Mouse (Mus musculus) hindbrain, embryonic 15.5 days (tissue): ENCODE measurements around the gene 2210408I21Rik. TPM values are rescaled to one million over a fixed set of nuclear protein-coding genes. Genes with fewer than 3 reads are reported as not detected.

Experiments
- ATAC-seq: fragments of 200-750 bp; cut with Nextera tagmentation; 2 replicates; pipeline ENCODE4 v1.8.0; 2017; ENCODE audit warnings: low read depth, moderate number of reproducible peaks, moderate TSS enrichment; ENCODE audit not compliant: low FRiP score
- H3K27ac ChIP-seq: fragments of 300-500 bp; sonication (generic); replicated peaks from 2 replicates; pipeline ENCODE4 v1.5.1; 2015; ENCODE audit warnings: mild to moderate bottlenecking, inconsistent platforms
- H3K27me3 ChIP-seq: fragments of 300-500 bp; sonication (generic); 2 replicates; pipeline ENCODE4 v1.6.1; 2015; ENCODE audit warnings: control low read depth, inconsistent platforms
- H3K36me3 ChIP-seq: fragments of 300-500 bp; sonication (generic); 2 replicates; pipeline ENCODE4 v1.6.1; 2015; ENCODE audit warnings: control low read depth, inconsistent platforms
- H3K4me1 ChIP-seq: fragments of 300-500 bp; sonication (generic); replicated peaks from 2 replicates; pipeline ENCODE4 v1.6.1; 2015; ENCODE audit warnings: control low read depth, inconsistent platforms
- H3K4me2 ChIP-seq: fragments of 300-500 bp; sonication (generic); 2 replicates; pipeline ENCODE4 v1.6.1; 2015; ENCODE audit warnings: moderate library complexity, mild to moderate bottlenecking, inconsistent platforms
- H3K4me3 ChIP-seq: fragments of 300-500 bp; sonication (generic); 2 replicates; pipeline ENCODE4 v1.5.1; 2015; ENCODE audit warnings: mild to moderate bottlenecking, inconsistent platforms
- H3K9ac ChIP-seq: fragments of 300-500 bp; sonication (generic); 2 replicates; pipeline ENCODE4 v1.6.1; 2015; ENCODE audit warnings: inconsistent platforms
- H3K9me3 ChIP-seq: fragments of 300-500 bp; sonication (generic); 2 replicates; pipeline ENCODE4 v1.6.1; 2016; ENCODE audit warnings: control low read depth, inconsistent platforms
- WGBS: fragments of 180-500 bp; shearing (Covaris S2); methylation state at CpG from one replicate; pipeline ENCODE4 v1.1.7; 2015; 5-methylcytosine and 5-hydroxymethylcytosine counted together
- polyA plus RNA-seq: library from polyadenylated mRNA; unstranded; fragments of >200 nt; fragmentation: Nextera tagmentation; extraction: Ambion mirVana; gene quantifications from 2 replicates; pipeline ENCODE4 v1.2.1, GENCODE M21; 2015

2210408I21Rik gene
- polyA plus RNA-seq, 1 experiment from 2014 or later: 11.1 TPM

DNA sequence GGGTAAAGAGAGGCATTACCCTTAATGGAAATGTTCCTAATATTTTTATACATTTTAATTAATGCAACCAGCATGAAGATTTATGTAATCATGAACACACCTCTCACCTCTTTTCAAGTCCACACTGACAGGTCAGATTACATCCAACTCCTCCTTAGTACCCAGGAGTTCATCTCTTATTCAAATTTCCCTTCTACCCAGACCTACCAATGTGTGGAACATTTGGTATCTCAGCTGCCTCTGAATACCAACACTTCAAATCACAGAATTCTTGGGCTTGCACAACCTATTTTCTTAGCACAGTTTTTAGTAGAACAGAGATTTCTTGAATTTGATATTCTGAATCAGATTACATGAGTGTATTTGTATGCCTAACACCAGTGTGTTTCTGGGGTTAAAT, 394.4 kb downstream of the 2210408I21Rik start:
- Histone ChIP-seq H3K9me3 (no peaks in the 10 kb centered on the region), H3K4me1 (no peaks in the 10 kb centered on the region), H3K36me3 (no peaks in the 10 kb centered on the region), H3K4me2 (no peak overlapping the region), H3K9ac (no peak overlapping the region), H3K27ac (no peak overlapping the region), H3K27me3 (no peaks in the 10 kb centered on the region), H3K4me3 (no peak overlapping the region)
- ATAC-seq: no peak

DNA sequence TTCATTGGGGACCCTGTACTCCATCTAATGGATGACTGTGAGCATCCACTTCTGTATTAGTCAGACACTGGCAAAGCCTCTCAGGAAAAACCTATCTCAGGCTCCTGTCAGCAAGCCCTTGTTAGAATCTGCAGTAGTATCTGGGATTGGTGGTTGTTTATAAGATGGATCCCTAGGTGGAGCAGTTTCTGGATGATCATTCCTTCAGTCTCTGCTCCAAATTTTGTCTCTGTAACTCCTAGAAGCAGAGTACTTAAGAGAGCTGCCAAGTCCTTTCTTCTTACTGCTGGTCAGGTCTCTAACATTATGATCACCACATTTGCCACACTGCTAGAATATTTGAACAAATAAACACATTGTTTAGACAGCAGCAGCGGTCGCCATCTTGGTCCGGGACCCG, 402.1 kb downstream of the 2210408I21Rik start:
- H3K27ac ChIP-seq: no peak overlapping the region
- no peaks in the 10 kb centered on the region for H3K27me3 ChIP-seq
- no peaks in the 10 kb centered on the region for H3K4me1 ChIP-seq
- H3K9me3 ChIP-seq: no peaks in the 10 kb centered on the region
- ATAC-seq: no peak
- H3K9ac ChIP-seq: no peak overlapping the region
- no peak overlapping the region for H3K4me3 ChIP-seq
- H3K36me3 ChIP-seq: no peaks in the 10 kb centered on the region
- H3K4me2 ChIP-seq: no peak overlapping the region
- WGBS: 89% methylated on average over 4 of the region's 4 CpGs

DNA sequence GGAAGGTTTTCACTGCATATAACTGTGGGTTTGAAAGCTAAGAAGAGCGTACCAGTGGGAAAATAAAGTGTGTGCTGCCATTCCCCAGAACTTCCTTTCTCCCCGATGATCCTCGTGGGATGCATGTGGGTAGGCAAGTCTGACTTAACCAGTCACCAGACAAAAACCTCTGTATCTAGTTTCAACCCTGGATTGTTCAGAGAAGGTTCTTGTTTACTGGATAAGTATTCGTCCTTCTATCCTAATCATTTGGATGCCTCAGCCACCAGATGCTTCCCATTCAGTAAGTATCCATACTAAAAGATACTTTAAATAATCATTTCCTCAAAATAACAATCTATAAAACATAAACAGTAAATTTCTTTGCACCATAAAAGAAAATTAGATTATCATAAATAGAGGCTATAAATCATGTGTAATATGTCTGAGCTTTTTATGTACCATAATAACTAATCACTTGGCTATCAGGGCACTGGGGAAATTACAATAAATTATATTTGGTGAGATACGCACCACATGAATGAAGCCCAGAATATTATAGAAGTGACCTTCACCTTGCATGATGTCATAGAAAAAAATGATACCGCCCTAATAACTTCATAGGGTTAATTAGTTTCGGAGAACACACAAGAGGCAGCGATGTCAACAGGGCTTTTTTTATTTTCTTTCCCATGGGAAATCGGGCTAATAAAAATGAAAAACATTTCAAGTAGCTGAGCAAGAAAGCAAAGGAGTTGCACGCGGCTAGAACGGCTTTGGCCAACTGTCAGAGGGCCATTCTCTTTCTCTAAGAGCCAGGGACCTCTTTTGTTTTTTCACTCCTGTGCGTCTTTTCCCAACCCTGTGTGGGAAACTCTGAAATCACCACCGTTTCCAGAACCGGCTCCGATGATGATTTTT, 412.4 kb downstream of the 2210408I21Rik start:
- no peak overlapping the region for H3K27ac ChIP-seq
- H3K36me3 ChIP-seq: no peaks in the 10 kb centered on the region
- H3K4me1 ChIP-seq: peaks cover 7% of the 10 kb centered on the region
- WGBS: 21% methylated on average over 16 of the region's 16 CpGs
- peak; percentile 66; the same call in 1 of the 2 replicates for ATAC-seq
- peak overlapping the region; percentile 23 for H3K4me3 ChIP-seq
- H3K9me3 ChIP-seq: no peaks in the 10 kb centered on the region
- peak overlapping the region; percentile 47 for H3K4me2 ChIP-seq
- no peak overlapping the region for H3K9ac ChIP-seq
- H3K27me3 ChIP-seq: no peaks in the 10 kb centered on the region

DNA sequence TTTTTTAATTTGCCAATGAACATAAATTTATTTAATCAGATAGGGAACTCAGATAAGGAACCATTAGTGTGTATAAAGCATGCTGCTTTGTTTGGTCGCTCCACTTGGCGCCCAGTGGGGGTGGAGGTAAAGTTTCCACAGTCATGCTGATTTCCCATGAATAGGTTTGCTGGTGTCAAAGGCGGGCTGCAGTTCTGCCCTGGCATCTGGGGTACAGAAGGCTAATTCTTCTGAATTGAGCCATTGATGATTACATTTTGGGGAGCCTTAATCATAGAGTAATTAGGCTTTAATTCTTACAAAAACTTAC, 413.0 kb downstream of the 2210408I21Rik start:
- ATAC-seq: peak; percentile 63; the same call in 1 of the 2 replicates
- Histone ChIP-seq H3K27ac (no peak overlapping the region), H3K9me3 (no peaks in the 10 kb centered on the region), H3K4me3 (peak overlapping the region; percentile 23), H3K9ac (no peak overlapping the region), H3K4me2 (peak overlapping the region; percentile 47), H3K27me3 (no peaks in the 10 kb centered on the region), H3K4me1 (peaks cover 7% of the 10 kb centered on the region), H3K36me3 (no peaks in the 10 kb centered on the region)
- WGBS: 2% methylated on average over 3 of the region's 3 CpGs

DNA sequence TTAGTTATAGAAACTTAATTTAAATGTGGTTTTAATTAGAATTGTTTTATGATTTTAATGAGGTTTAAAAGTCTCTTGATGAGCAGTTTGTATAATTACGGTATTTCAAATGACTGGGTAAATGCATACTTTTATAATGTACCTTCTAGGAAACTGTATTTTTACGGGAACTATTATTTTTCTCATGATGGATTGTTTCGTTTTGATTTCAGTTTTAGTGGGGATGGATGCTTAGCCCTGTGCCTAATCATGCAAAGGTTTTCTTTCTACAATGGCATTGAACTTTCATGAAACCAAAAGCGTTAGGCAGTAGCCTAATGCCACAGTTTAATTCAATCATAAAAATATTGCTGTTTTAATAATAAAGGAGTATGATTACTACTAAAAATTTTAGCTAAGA, 413.4 kb downstream of the 2210408I21Rik start:
- H3K4me1 ChIP-seq: peaks cover 7% of the 10 kb centered on the region
- no peak overlapping the region for H3K4me2 ChIP-seq
- 43% methylated on average over 4 of the region's 4 CpGs for WGBS

DNA sequence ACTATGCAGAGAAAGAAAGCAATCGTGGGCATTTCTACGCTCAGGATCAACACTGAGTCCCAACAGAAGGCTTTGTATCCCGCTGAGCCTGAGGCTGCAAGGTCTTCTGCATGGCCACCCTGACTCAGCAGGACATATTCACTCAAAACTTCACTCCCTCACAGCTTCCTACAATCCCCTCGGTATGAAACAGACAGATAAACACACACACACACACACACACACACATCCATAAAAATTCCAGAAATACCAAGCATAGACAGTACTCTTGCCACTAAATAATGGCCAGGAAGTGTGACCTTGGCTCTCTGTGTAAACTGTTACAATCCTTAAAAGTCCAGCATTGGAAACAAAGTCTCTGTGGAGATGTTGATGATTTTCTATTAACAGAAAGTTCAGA, 458.7 kb downstream of the 2210408I21Rik start:
- WGBS: 61% methylated on average over 4 of the region's 4 CpGs
- H3K4me2 ChIP-seq: no peak overlapping the region
- no peak for ATAC-seq
- no peak overlapping the region for H3K4me3 ChIP-seq
- H3K27ac ChIP-seq: no peak overlapping the region
- no peaks in the 10 kb centered on the region for H3K9me3 ChIP-seq
- H3K27me3 ChIP-seq: no peaks in the 10 kb centered on the region
- no peak overlapping the region for H3K9ac ChIP-seq
- H3K4me1 ChIP-seq: no peaks in the 10 kb centered on the region
- H3K36me3 ChIP-seq: no peaks in the 10 kb centered on the region

More for the DNA sequence above, 413.4 kb downstream of the 2210408I21Rik start:
- Histone ChIP-seq H3K27me3 (no peaks in the 10 kb centered on the region), H3K9me3 (no peaks in the 10 kb centered on the region), H3K36me3 (no peaks in the 10 kb centered on the region), H3K27ac (no peak overlapping the region), H3K9ac (no peak overlapping the region), H3K4me3 (no peak overlapping the region)
- no peak for ATAC-seq

DNA sequence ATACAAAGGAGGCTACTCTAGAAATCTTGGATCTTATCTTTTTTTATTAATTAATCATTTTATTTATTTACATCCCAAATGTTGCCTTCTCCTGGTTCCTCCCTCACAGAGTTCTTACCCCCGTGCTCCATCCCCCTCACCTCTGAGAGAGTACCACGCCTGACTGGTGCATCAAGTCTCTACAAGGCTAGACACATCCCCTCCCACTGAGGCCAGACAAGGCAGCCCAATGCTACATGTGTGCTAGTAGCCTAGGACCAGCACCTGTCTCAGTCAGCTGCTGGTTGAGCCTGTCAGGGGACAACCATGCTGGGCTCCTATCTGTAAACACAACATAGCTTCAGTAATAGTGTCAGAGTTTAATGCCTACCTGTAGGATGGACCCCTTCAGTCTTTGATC, 480.0 kb downstream of the 2210408I21Rik start:
- Histone ChIP-seq H3K9me3 (no peaks in the 10 kb centered on the region), H3K4me2 (no peak overlapping the region), H3K36me3 (no peaks in the 10 kb centered on the region), H3K27me3 (no peaks in the 10 kb centered on the region), H3K27ac (no peak overlapping the region), H3K4me1 (no peaks in the 10 kb centered on the region), H3K9ac (no peak overlapping the region), H3K4me3 (no peak overlapping the region)
- 91% methylated on average over 2 of the region's 2 CpGs for WGBS
- ATAC-seq: no peak

Other genes with a start within 250 kb of the 2210408I21Rik start
- 27.5 and 30.4 TPM in 2 replicates for gene Slf1, start 67 bp upstream of the 2210408I21Rik start, polyA plus RNA-seq